Mouse (Mus musculus) bone marrow, adult 2 months (tissue): Measurements from ENCODE around the gene Sec24b.

Experiments
- CTCF ChIP-seq: fragments of 200-500 bp; IDR thresholded peaks from 2 replicates; pipeline ENCODE4 v1.5.1; 2011; ENCODE audit warnings: low read length, control low read depth; ENCODE audit not compliant: control insufficient read depth, insufficient read depth
- POLR2A ChIP-seq: fragments of 200-500 bp; IDR thresholded peaks from 2 replicates; pipeline ENCODE4 v1.6.1; 2011; ENCODE audit warnings: low read depth, mild to moderate bottlenecking, control low read depth, low read length, borderline replicate concordance; ENCODE audit not compliant: control insufficient read depth

GRCm38 (mm10) chr3:130025556-130025955 lies 35.8 kb downstream of the Sec24b start:
- no peak for TF ChIP-seq POLR2A
- no peak for TF ChIP-seq CTCF
